In the genomic region with DNA sequence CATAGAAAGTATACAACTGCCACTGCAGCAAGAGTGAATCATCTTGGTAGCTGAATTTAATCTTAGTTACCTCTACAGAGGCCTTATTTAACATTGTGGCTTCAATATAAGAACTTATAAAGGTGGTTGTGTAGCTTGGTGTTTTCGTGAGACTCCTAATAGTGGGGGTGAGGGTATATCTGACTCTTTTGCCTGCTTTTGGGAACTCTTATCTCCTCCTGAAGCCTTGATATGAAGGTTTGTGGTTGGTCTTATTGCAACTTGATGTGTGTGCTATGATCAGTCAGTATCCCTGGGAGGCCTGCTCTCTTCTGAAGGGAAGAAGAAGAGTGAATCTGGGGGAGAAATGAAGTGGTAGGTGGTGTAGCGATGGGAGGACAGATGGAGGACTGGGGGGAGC, we compare ENCODE assay signal across 35 mouse cellular contexts.
"Had no signal": no experiment of that assay in that cellular context is flagged by ENCODE, and none has a peak within 500 bp of the region (broad histone marks: within the 10 kb centered on the region; RNA-seq: fewer than 3 reads in every experiment).

No protein-coding gene starts in this region.

- H3K36me3 ChIP-seq: heart, embryonic 10.5 days; heart, embryonic 13.5 days; heart, embryonic 15.5 days; hindbrain, embryonic 10.5 days; hindbrain, embryonic 12.5 days; hindbrain, embryonic 13.5 days; hindbrain, embryonic 15.5 days; intestine, embryonic 15.5 days; kidney, embryonic 15.5 days had no signal

- H3K4me1 ChIP-seq: hindbrain, embryonic 10.5 days; hindbrain, embryonic 15.5 days had no signal

- H3K9ac ChIP-seq: heart, embryonic 13.5 days; heart, embryonic 15.5 days; hindbrain, embryonic 12.5 days; hindbrain, embryonic 13.5 days; hindbrain, embryonic 14.5 days; hindbrain, embryonic 15.5 days; intestine, embryonic 15.5 days; kidney, embryonic 15.5 days had no signal

- H3K27me3 ChIP-seq: heart, embryonic 13.5 days; heart, embryonic 15.5 days; hindbrain, embryonic 12.5 days; hindbrain, embryonic 13.5 days; hindbrain, embryonic 15.5 days; intestine, embryonic 15.5 days; kidney, embryonic 15.5 days had no signal

- H3K4me2 ChIP-seq: heart, embryonic 11.5 days; heart, embryonic 13.5 days; heart, embryonic 15.5 days; hindbrain, embryonic 12.5 days; hindbrain, embryonic 13.5 days; hindbrain, embryonic 14.5 days; hindbrain, embryonic 15.5 days; intestine, embryonic 15.5 days; kidney, embryonic 15.5 days had no signal

- H3K27ac ChIP-seq: heart, embryonic 10.5 days; heart, embryonic 13.5 days; heart, embryonic 15.5 days; hindbrain, embryonic 10.5 days; hindbrain, embryonic 12.5 days; hindbrain, embryonic 13.5 days; hindbrain, embryonic 14.5 days; hindbrain, embryonic 15.5 days; hindbrain, postnatal 0 days; intestine, embryonic 15.5 days; kidney, embryonic 15.5 days; kidney, postnatal 0 days; layer of hippocampus, adult 2 months; left cerebral cortex, adult 2 months had no signal

- DNase-seq: heart, postnatal 10 days; heart, postnatal 14 days; heart, postnatal 36 days; heart, postnatal 4 days; kidney, adult 11 months; kidney, adult 18-20 months; kidney, adult 2 months; kidney, adult 8-10 months; kidney, adult 9 months; kidney, postnatal 10 days; kidney, postnatal 14 days; kidney, postnatal 25 days; kidney, postnatal 36 days; kidney, postnatal 4 days; layer of hippocampus, adult 9-11 months; layer of hippocampus, postnatal 36 days had no signal

- H3K9me3 ChIP-seq: heart, embryonic 10.5 days; heart, embryonic 13.5 days; heart, embryonic 15.5 days; hindbrain, embryonic 10.5 days; hindbrain, embryonic 12.5 days; hindbrain, embryonic 13.5 days; hindbrain, embryonic 15.5 days; intestine, embryonic 15.5 days; kidney, embryonic 15.5 days had no signal

- ATAC-seq: hindbrain, embryonic 16.5 days; hindbrain, postnatal 0 days; inflammation-experienced regulatory T-cells, adult 6 months; intestine, embryonic 15.5 days; intestine, embryonic 16.5 days; intestine, postnatal 0 days had no signal

- H3K4me3 ChIP-seq: heart, embryonic 10.5 days; heart, embryonic 13.5 days; heart, embryonic 15.5 days; hindbrain, embryonic 10.5 days; hindbrain, embryonic 12.5 days; hindbrain, embryonic 13.5 days; hindbrain, embryonic 15.5 days; intestine, embryonic 15.5 days; kidney, embryonic 15.5 days; layer of hippocampus, adult 2 months; left cerebral cortex, adult 2 months had no signal
